Mouse (Mus musculus): ENCODE results near the gene Rpl28.
"Not testable (repeated sequence)": the region's sequence is repeated elsewhere in the genome, so short reads cannot be mapped to it uniquely, and the experiment has no call there.

Rpl28 gene

GRCm38 (mm10) chr7:4783667-4784268, 8.9 kb upstream of the Rpl28 start:
- no peak for DNase-seq (ENCODE audit: low read depth, low spot score)

GRCm38 (mm10) chr7:4788499-4789435, 3.9 kb upstream of the Rpl28 start:
- peak; percentile 63 for DNase-seq (ENCODE audit: low read depth, low spot score)

- DNase-seq (ENCODE audit: low read depth, low spot score) = peak; percentile 58
Measured at GRCm38 (mm10) chr7:4789436-4789935, 3.2 kb upstream of the Rpl28 start, which contains the start of gene Tmem238. Gene Tmem238, minus strand, starts transcription at chr7:4789656.

- not testable (repeated sequence) for DNase-seq (ENCODE audit: low read depth, low spot score)
Measured at GRCm38 (mm10) chr7:4793248-4793647, 574 bp downstream of the Rpl28 start.

- DNase-seq (ENCODE audit: low read depth, low spot score) = no peak
Measured at GRCm38 (mm10) chr7:4793674-4794073, 1.0 kb downstream of the Rpl28 start.

- DNase-seq (ENCODE audit: low read depth, low spot score) = no peak
Measured at GRCm38 (mm10) chr7:4794631-4795168, 2.0 kb downstream of the Rpl28 start.

- DNase-seq (ENCODE audit: low read depth, low spot score) = peak; percentile 68
Measured at GRCm38 (mm10) chr7:4795767-4796433, 3.2 kb downstream of the Rpl28 start.

- DNase-seq (ENCODE audit: low read depth, low spot score) = no peak
Measured at GRCm38 (mm10) chr7:4802247-4802646, 9.6 kb downstream of the Rpl28 start.

GRCm38 (mm10) chr7:4806716-4807115, 14.0 kb downstream of the Rpl28 start:
- DNase-seq (ENCODE audit: low read depth, low spot score) = peak; percentile 79

- not testable (repeated sequence) for DNase-seq (ENCODE audit: low read depth, low spot score)
Measured at GRCm38 (mm10) chr7:4811131-4811530, 18.5 kb downstream of the Rpl28 start.

- DNase-seq (ENCODE audit: low read depth, low spot score) = peak; percentile 62
Measured at GRCm38 (mm10) chr7:4811842-4812302, 19.2 kb downstream of the Rpl28 start.

- peak; percentile 99 for DNase-seq (ENCODE audit: low read depth, low spot score)
Measured at GRCm38 (mm10) chr7:4812303-4813104, 19.8 kb downstream of the Rpl28 start, which contains the start of gene Ube2s. Gene Ube2s, minus strand, starts transcription at chr7:4812590.

GRCm38 (mm10) chr7:4813105-4813791, 20.6 kb downstream of the Rpl28 start:
- no peak for DNase-seq (ENCODE audit: low read depth, low spot score)

GRCm38 (mm10) chr7:4816559-4816958, 23.9 kb downstream of the Rpl28 start:
- DNase-seq (ENCODE audit: low read depth, low spot score) = peak; percentile 21

GRCm38 (mm10) chr7:4820925-4821324, 28.3 kb downstream of the Rpl28 start:
- not testable (repeated sequence) for DNase-seq (ENCODE audit: low read depth, low spot score)

GRCm38 (mm10) chr7:4821690-4822089, 29.0 kb downstream of the Rpl28 start:
- DNase-seq (ENCODE audit: low read depth, low spot score) = no peak

- no peak for DNase-seq (ENCODE audit: low read depth, low spot score)
Measured at GRCm38 (mm10) chr7:4822162-4822907, 29.7 kb downstream of the Rpl28 start.

- no peak for DNase-seq (ENCODE audit: low read depth, low spot score)
Measured at GRCm38 (mm10) chr7:4825365-4825764, 32.7 kb downstream of the Rpl28 start.

GRCm38 (mm10) chr7:4830476-4830875, 37.8 kb downstream of the Rpl28 start:
- no peak for DNase-seq (ENCODE audit: low read depth, low spot score)
